Mouse (Mus musculus): Measurements from ENCODE around the gene Mmp24. TPM values are rescaled to one million over a fixed set of nuclear protein-coding genes. Genes with fewer than 3 reads are reported as not detected.

Gene Mmp24
- polyA plus RNA-seq, 1 experiment = 0.18 TPM

DNA sequence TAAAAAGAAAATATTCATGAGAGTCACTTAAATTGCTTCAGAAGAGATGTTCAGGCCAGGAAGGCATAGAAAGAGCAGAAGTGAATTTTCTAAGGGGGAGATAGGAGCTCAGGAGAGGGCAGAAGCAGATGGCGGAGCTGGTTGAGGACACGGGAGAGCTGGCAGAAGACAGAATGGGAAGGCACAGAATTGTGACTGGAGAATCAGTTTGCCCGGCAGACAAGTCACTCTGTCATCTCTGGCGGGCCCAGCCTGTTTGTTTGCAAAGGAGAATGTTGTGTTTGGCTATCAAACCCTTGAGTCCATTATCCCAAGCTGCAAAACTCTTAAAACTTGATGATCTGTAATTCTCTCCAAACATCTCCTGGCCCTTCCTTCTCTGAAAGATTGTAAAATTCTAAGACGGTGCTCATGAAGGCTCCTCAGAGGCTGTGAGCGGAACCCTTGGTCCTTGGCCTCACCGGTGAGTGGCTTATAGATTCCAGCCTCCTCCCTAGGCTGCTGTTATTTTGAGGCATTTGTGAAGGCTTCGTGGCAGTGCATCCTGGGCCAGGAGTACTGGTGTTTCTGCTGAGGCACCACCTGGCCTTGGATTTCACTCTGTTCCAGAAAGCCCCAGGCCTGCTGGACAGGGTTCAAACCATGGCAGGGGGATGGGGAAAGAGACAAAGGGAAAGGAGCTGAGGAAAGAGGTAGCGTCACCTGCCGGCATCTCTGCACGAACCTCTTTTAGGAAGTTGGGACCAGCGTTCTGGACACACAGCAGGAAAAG lies 19.7 kb downstream of the Mmp24 start:
- H3K9ac ChIP-seq (ENCODE audit: low read depth, poor library complexity, severe bottlenecking) = no peak overlapping the region
- H3K36me3 ChIP-seq (ENCODE audit: control insufficient read depth, insufficient read depth, low read length, poor library complexity, severe bottlenecking) = no peaks in the 10 kb centered on the region
- no peaks in the 10 kb centered on the region for H3K4me1 ChIP-seq (ENCODE audit: control insufficient read depth, insufficient read depth, low read length)
- H3K27me3 ChIP-seq (ENCODE audit: control insufficient read depth, insufficient read depth, low read length, poor library complexity, severe bottlenecking) = no peaks in the 10 kb centered on the region
- H3K4me3 ChIP-seq (ENCODE audit: low read depth, low read length) = no peak overlapping the region
- no peak overlapping the region for H3K27ac ChIP-seq (ENCODE audit: insufficient read depth, low read length)
- no peak for TF ChIP-seq CTCF (IDR thresholded peaks at IDR 0.05; ENCODE audit: low read depth, low read length)
- TF ChIP-seq EP300 (IDR thresholded peaks at IDR 0.05; ENCODE audit: insufficient read depth, low read depth, low read length) = no peak
- TF ChIP-seq POLR2A (IDR thresholded peaks at IDR 0.05; ENCODE audit: insufficient read depth, low read length) = no peak
- H3K9me3 ChIP-seq (replicated peaks; ENCODE audit: control insufficient read depth, insufficient read depth, low read length, poor library complexity, severe bottlenecking) = no peaks in the 10 kb centered on the region

DNA sequence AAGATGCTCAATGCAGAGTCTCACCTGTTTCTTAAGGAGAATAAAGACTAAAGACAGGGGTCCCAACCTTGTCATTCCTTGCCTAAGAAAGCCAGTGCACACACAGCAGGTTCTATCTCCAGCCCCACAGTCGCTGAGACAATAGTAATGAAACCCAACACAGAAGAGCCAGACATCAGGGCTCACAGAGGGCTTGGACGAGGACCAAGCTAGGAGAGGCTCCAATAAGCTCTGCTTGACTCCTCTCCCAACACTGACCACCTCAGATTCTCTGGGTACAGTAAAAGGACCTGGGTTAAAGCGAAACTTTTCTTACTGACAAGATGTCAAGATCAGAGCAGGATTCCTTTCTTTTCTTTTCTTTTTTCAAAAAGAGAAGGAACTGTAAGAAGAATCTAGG lies 23.5 kb downstream of the Mmp24 start:
- Histone ChIP-seq H3K27ac (ENCODE audit: insufficient read depth, low read length) (no peak overlapping the region), H3K4me3 (ENCODE audit: low read depth, low read length) (no peak overlapping the region), H3K36me3 (ENCODE audit: control insufficient read depth, insufficient read depth, low read length, poor library complexity, severe bottlenecking) (no peaks in the 10 kb centered on the region), H3K27me3 (ENCODE audit: control insufficient read depth, insufficient read depth, low read length, poor library complexity, severe bottlenecking) (no peaks in the 10 kb centered on the region), H3K4me1 (ENCODE audit: control insufficient read depth, insufficient read depth, low read length) (no peaks in the 10 kb centered on the region), H3K9me3 (replicated peaks; ENCODE audit: control insufficient read depth, insufficient read depth, low read length, poor library complexity, severe bottlenecking) (no peaks in the 10 kb centered on the region), H3K9ac (ENCODE audit: low read depth, poor library complexity, severe bottlenecking) (no peak overlapping the region)
- TF ChIP-seq POLR2A (IDR thresholded peaks at IDR 0.05; ENCODE audit: insufficient read depth, low read length) = no peak
- TF ChIP-seq CTCF (IDR thresholded peaks at IDR 0.05; ENCODE audit: low read depth, low read length) = no peak
- TF ChIP-seq EP300 (IDR thresholded peaks at IDR 0.05; ENCODE audit: insufficient read depth, low read depth, low read length) = no peak

DNA sequence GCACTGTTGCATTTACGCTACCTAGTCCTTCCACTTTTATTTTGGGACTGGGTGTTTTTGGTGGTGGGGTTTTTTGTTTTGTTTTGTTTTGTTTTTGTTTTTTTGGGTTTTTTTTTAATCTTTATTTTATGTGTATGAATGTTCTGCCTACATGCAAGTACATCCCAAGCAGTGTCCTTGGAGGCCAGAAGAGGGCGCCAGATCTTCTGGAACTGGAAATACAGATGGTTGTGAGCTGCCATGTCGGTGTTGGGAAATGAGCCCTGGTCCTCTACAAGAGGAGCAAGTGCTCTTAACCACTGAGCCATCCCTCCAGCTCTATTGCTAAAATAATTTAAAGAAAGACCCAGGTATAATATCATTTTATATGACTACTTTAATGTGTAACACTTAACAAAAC lies 27.6 kb downstream of the Mmp24 start:
- H3K36me3 ChIP-seq (ENCODE audit: control insufficient read depth, insufficient read depth, low read length, poor library complexity, severe bottlenecking) = no peaks in the 10 kb centered on the region

GRCm38 (mm10) chr2:155804053-155804452 lies 28.9 kb downstream of the Mmp24 start:
- Histone ChIP-seq H3K4me1 (ENCODE audit: control insufficient read depth, insufficient read depth, low read length) (no peaks in the 10 kb centered on the region), H3K36me3 (ENCODE audit: control insufficient read depth, insufficient read depth, low read length, poor library complexity, severe bottlenecking) (no peaks in the 10 kb centered on the region), H3K9me3 (replicated peaks; ENCODE audit: control insufficient read depth, insufficient read depth, low read length, poor library complexity, severe bottlenecking) (no peaks in the 10 kb centered on the region), H3K4me3 (ENCODE audit: low read depth, low read length) (no peak overlapping the region), H3K27ac (ENCODE audit: insufficient read depth, low read length) (no peak overlapping the region), H3K9ac (ENCODE audit: low read depth, poor library complexity, severe bottlenecking) (no peak overlapping the region), H3K27me3 (ENCODE audit: control insufficient read depth, insufficient read depth, low read length, poor library complexity, severe bottlenecking) (no peaks in the 10 kb centered on the region)
- TF ChIP-seq EP300 (IDR thresholded peaks at IDR 0.05; ENCODE audit: insufficient read depth, low read depth, low read length) = no peak
- no peak for TF ChIP-seq POLR2A (IDR thresholded peaks at IDR 0.05; ENCODE audit: insufficient read depth, low read length)
- no peak for TF ChIP-seq CTCF (IDR thresholded peaks at IDR 0.05; ENCODE audit: low read depth, low read length)

More for the DNA sequence above, 27.6 kb downstream of the Mmp24 start:
- Histone ChIP-seq H3K9ac (ENCODE audit: low read depth, poor library complexity, severe bottlenecking) (no peak overlapping the region), H3K9me3 (replicated peaks; ENCODE audit: control insufficient read depth, insufficient read depth, low read length, poor library complexity, severe bottlenecking) (no peaks in the 10 kb centered on the region), H3K4me3 (ENCODE audit: low read depth, low read length) (no peak overlapping the region), H3K4me1 (ENCODE audit: control insufficient read depth, insufficient read depth, low read length) (no peaks in the 10 kb centered on the region), H3K27me3 (ENCODE audit: control insufficient read depth, insufficient read depth, low read length, poor library complexity, severe bottlenecking) (no peaks in the 10 kb centered on the region), H3K27ac (ENCODE audit: insufficient read depth, low read length) (no peak overlapping the region)
- no peak for TF ChIP-seq EP300 (IDR thresholded peaks at IDR 0.05; ENCODE audit: insufficient read depth, low read depth, low read length)
- peak; percentile 66 for TF ChIP-seq CTCF (IDR thresholded peaks at IDR 0.05; ENCODE audit: low read depth, low read length)

DNA sequence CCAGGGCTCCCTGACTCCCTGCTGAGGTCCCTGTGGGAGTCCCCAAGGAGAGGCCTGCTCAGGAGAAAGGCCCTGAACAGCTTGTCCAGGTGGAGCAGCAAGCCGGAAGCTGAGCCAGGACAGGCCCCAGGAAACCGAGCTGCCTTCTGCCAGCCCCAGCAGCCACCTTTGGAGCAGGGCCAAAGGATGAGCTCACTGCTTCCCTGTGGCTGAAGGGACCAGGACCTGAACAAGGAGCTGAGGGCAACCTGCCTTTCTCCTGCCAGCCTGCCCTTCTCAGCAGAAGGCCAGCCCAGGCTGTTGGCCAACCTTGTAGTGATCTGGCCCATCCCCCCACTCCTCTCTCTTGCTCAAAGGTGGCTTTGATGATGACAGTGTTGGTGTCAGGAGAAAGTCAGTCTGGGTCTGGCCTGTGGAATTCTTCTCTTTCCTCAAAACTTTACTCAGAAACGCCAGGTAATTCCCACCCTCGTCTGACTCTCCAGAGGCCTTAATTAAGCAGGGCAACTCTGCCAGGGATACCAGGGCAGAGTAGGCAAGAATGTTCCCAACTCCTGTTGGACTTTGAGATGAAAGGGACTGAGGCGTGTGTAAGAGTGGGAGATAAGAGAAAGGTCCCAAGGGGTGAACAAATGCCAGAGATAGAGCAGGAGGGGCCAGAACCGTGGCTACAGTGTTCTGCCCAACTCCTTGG lies 30.2 kb downstream of the Mmp24 start:
- no peaks in the 10 kb centered on the region for H3K27me3 ChIP-seq (ENCODE audit: control insufficient read depth, insufficient read depth, low read length, poor library complexity, severe bottlenecking)
- no peak overlapping the region for H3K9ac ChIP-seq (ENCODE audit: low read depth, poor library complexity, severe bottlenecking)
- no peaks in the 10 kb centered on the region for H3K4me1 ChIP-seq (ENCODE audit: control insufficient read depth, insufficient read depth, low read length)
- H3K9me3 ChIP-seq (replicated peaks; ENCODE audit: control insufficient read depth, insufficient read depth, low read length, poor library complexity, severe bottlenecking) = no peaks in the 10 kb centered on the region
- H3K4me3 ChIP-seq (ENCODE audit: low read depth, low read length) = no peak overlapping the region
- no peak overlapping the region for H3K27ac ChIP-seq (ENCODE audit: insufficient read depth, low read length)
- no peaks in the 10 kb centered on the region for H3K36me3 ChIP-seq (ENCODE audit: control insufficient read depth, insufficient read depth, low read length, poor library complexity, severe bottlenecking)
- TF ChIP-seq CTCF (IDR thresholded peaks at IDR 0.05; ENCODE audit: low read depth, low read length) (no peak), POLR2A (IDR thresholded peaks at IDR 0.05; ENCODE audit: insufficient read depth, low read length) (no peak), EP300 (IDR thresholded peaks at IDR 0.05; ENCODE audit: insufficient read depth, low read depth, low read length) (no peak)

- no peak overlapping the region for H3K27ac ChIP-seq (ENCODE audit: insufficient read depth, low read length)
- no peaks in the 10 kb centered on the region for H3K27me3 ChIP-seq (ENCODE audit: control insufficient read depth, insufficient read depth, low read length, poor library complexity, severe bottlenecking)
- H3K4me1 ChIP-seq (ENCODE audit: control insufficient read depth, insufficient read depth, low read length) = no peaks in the 10 kb centered on the region
- no peak overlapping the region for H3K9ac ChIP-seq (ENCODE audit: low read depth, poor library complexity, severe bottlenecking)
- H3K9me3 ChIP-seq (replicated peaks; ENCODE audit: control insufficient read depth, insufficient read depth, low read length, poor library complexity, severe bottlenecking) = no peaks in the 10 kb centered on the region
- no peak for TF ChIP-seq POLR2A (IDR thresholded peaks at IDR 0.05; ENCODE audit: insufficient read depth, low read length)
- TF ChIP-seq EP300 (IDR thresholded peaks at IDR 0.05; ENCODE audit: insufficient read depth, low read depth, low read length) = no peak
- no peak for TF ChIP-seq CTCF (IDR thresholded peaks at IDR 0.05; ENCODE audit: low read depth, low read length)
- no peaks in the 10 kb centered on the region for H3K36me3 ChIP-seq (ENCODE audit: control insufficient read depth, insufficient read depth, low read length, poor library complexity, severe bottlenecking)
- H3K4me3 ChIP-seq (ENCODE audit: low read depth, low read length) = no peak overlapping the region
These were observed 30.7 kb downstream of the Mmp24 start for GRCm38 (mm10) chr2:155805925-155806255.
